Mouse (Mus musculus) c-Kit-positive CD71-negative TER-119-negative erythroid progenitor cells, embryonic 14.5 days (primary cell): ENCODE data around the gene Nabp1.
"Not testable (repeated sequence)": the region's sequence is repeated elsewhere in the genome, so short reads cannot be mapped to it uniquely, and the experiment has no call there.

Experiments
- DNase-seq: peaks from one replicate; pipeline ENCODE4 v3.0.0-alpha.2; 2013; ENCODE audit warnings: low read depth

The Nabp1 gene

GRCm38 (mm10) chr1:51486291-51486690, 8.1 kb upstream of the Nabp1 start:
- no peak for DNase-seq

- peak; percentile 36 for DNase-seq
These were observed 2.2 kb upstream of the Nabp1 start for GRCm38 (mm10) chr1:51480386-51480785.

- no peak for DNase-seq
These were observed 1.5 kb upstream of the Nabp1 start for GRCm38 (mm10) chr1:51479691-51480090.

GRCm38 (mm10) chr1:51479027-51479329, 753 bp upstream of the Nabp1 start:
- no peak for DNase-seq

GRCm38 (mm10) chr1:51477656-51478081, 556 bp downstream of the Nabp1 start:
- no peak for DNase-seq

DNA sequence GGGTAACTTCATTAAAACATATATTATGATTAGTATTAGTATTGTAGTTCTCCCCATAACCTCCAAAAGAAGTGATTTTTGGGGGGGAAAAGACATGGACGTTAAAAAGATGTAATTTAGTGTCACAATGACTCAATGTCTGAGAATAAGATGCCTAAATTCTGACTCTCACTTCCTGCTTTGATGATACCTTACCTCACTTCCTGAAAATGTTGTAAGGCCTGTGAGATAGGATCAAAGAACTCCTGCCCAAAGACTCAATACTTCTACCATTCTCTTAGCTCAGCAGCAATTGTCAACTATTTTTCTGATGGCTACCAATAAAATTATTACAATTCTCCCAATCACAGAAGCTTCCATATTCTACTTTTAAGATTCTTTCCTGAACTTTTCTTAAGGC, 1.8 kb downstream of the Nabp1 start:
- DNase-seq: no peak

DNA sequence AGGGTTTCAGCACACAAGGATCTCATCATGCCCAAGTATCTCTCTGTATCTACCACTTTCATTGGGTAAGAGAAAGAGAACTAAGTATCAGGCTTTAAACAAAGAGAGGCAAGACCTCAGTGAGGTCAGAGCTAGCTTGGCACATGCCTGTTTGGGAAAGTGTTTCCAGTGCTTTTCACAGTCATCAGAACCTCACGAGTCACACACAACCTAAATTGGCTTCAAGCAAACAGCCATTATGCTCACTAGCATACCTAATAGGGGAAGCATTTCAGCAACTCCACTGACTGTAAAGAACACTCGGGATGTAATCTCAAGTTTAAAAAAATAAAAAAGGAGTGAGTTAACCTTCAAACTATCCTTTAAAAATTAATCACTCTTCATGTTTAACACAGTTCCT, 10.1 kb downstream of the Nabp1 start:
- no peak for DNase-seq

- no peak for DNase-seq
These were observed 11.0 kb downstream of the Nabp1 start for GRCm38 (mm10) chr1:51467181-51467580.

- no peak for DNase-seq
These were observed 11.8 kb downstream of the Nabp1 start for GRCm38 (mm10) chr1:51466385-51466784.

DNA sequence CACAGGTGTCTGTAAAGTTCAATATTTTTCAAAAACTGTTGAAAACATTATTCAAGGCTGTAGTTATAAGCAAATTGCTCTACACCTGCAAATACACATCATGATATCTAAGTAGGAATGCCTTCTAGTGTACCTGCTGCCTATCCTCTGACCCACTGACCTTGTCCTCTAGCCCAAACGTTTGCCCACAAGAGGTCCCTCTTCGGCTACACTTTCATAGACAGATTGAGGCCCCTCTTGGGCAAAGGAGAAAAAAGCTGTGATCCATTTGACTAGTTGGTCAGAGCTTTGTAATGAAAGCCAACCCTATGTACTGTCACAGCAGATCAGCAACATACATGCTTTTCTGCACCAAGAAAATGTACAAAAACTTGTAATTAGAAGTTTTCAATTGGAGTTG, 12.9 kb downstream of the Nabp1 start:
- DNase-seq: no peak

DNA sequence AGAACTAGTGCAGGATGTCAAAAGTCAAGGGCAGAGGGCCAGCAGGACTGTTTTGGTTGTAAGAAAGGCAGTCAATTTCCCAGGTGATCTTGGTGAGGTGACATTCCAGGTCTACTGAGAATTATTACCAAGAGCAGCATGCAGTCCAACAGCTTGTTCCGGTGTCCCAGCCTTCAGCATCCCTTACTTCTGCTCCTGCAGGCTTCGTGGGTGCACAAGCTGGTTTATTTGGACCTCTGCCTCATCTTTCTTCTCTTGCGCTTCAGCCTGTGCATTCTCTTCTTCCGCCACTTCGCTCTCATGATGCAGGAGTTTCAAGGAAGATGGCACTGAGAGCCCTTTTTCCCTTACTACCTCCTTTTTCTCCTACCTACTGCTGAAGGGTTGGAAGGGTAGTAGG, 15.2 kb downstream of the Nabp1 start:
- no peak for DNase-seq

DNA sequence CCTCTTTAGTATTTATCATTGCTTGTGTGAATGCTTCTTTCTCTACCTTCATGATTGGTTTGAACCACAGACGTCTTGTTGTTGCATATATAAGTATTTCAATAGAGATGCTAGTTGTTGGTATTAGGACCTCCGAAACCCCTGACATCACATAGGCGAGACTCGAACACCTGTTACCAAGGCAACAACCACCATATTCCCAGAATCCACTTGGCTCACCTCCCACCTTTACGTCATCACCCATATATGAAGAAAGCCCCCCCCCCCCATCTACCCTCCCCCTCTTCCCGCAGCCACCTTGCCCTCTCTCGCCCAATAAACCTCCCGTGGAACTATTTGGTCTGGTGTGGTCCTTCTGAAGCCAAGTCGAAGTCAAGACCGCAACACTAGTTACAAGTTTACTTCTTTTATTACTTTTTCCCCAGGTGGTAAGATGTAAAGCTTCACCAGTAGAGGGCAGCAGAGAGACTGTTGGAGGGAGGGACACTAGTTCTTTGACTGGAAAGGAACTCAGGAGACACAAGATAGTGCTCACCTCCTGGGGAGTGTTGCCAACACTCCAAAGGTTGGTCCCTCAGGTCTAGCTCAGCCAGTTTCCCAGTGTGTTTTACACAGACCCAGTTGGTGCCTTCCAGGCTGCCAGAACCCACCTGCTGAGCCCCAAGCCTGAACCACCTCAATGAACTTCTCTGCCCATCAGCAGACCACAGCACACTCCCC, 19.3 kb downstream of the Nabp1 start:
- peak; percentile 60 for DNase-seq

DNA sequence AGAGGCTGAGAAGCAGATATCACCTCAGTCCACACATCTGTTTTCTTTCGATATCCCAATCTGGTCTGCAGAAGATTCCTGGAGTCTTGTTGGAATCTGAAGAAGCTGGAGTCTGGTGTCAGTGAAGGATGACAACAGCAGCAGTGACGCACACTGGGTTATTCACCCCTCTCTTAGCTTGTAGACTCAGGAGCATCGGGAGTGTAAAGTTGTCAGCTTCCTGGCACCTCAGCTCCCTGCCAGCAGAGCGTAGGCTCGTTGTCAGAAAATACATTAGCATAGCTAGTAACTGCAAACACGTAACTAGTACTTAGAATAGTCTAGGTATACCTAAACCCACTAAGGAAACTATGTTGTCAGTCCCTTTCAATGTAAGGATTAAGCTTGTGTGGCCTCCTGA, 20.1 kb downstream of the Nabp1 start:
- DNase-seq: no peak

DNA sequence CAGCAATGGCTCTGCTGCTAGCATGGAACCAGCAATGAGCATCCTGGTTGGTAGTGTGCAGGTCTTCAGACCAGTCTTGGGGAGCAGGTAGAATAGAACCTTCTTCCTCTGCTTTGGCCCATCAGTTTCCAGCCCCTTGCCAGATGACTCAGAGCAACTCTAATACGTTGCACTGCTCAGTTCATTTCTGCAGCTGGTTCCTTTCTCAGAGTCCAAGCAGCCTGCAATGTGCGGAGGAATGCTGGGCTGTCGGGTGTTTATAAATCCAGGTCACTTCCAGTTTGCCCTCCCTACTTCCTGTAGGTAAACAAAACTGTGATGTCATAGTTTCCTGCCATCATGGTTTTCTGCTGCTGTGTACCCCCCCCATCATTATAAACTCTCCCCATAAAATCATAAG, 21.0 kb downstream of the Nabp1 start:
- DNase-seq: no peak

- no peak for DNase-seq
These were observed 29.4 kb downstream of the Nabp1 start for GRCm38 (mm10) chr1:51448789-51449188.

- DNase-seq: no peak
These were observed 32.3 kb downstream of the Nabp1 start for GRCm38 (mm10) chr1:51445854-51446460.

- DNase-seq: no peak
These were observed 32.9 kb downstream of the Nabp1 start for GRCm38 (mm10) chr1:51445161-51445853.

DNA sequence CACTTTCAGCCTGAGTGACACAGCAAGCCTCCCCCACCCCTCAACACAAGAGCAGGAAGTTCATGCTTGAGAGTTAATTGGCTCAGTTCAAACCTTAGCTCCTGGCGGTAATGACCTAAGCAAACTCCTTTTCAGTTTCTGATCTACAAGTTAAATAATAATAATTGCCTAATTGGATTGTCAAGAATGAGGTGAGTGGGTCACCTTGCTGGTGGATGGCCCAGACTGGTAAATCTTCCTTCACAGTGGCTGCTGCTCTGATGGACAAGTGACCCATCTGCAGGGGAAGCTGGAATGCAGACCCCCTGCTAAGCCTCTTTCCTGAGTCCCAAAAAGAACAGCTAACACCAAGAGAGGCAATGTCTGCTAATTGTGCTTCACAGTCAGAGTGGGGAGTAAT, 48.5 kb downstream of the Nabp1 start:
- no peak for DNase-seq

DNA sequence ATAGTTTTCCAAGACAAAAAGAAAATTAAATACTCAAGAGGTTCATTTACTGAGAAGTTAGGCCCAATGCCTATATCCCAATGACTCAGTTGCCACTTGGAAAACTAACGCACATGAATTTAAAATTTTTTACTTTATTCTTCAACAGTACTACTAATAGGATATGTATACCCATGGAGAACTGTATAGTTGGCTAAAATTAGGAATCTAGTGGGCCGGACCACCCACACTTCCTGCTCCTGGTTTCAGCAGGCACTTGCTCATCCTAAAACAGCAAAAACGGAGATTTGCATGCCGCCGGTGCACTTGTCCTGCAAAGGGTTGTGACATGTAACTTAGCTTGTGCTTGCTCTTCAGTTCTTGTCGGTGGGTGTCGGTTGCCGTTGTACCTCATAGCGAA, 51.9 kb downstream of the Nabp1 start:
- DNase-seq: no peak

DNA sequence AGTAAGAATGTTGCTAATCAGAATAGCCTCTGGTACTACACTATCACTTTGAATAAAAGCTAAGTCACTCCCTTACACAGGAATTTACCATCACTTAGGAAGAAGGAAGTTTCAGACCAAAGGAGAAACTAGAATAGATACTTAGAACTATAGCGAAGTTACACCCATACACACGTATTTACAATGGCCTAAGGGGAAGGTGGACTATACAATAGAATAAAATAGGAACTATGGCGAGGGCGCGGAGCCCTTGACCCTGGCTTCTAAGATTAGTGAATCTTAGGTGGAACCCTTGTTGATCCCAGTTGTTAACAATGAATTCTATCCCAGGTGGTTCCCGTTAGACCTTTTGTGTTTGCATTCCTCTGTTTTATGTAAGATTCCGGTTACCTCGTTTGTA, 57.2 kb downstream of the Nabp1 start:
- DNase-seq: not testable (repeated sequence)

- no peak for DNase-seq
These were observed 59.5 kb downstream of the Nabp1 start for GRCm38 (mm10) chr1:51418753-51419152.
